Mouse (Mus musculus) right cerebral cortex, postnatal 25 days (tissue): ENCODE measurements around the gene Hmg20b.

Experiments used
- DNase-seq: peaks from one replicate; pipeline ENCODE4 v3.0.0; 2022

The Hmg20b gene

GRCm38 (mm10) chr10:81377793-81378552 is 27.7 kb upstream of the Hmg20b start, which contains the start of gene Fzr1:
Gene Fzr1, minus strand, starts transcription at chr10:81378516.
- DNase-seq, result no peak

GRCm38 (mm10) chr10:81377362-81377664 is 27.0 kb upstream of the Hmg20b start:
- DNase-seq, result no peak

- DNase-seq, result no peak
Measured at GRCm38 (mm10) chr10:81376561-81377361, 26.5 kb upstream of the Hmg20b start.

GRCm38 (mm10) chr10:81375322-81375721 is 25.0 kb upstream of the Hmg20b start:
- DNase-seq, result no peak

DNA sequence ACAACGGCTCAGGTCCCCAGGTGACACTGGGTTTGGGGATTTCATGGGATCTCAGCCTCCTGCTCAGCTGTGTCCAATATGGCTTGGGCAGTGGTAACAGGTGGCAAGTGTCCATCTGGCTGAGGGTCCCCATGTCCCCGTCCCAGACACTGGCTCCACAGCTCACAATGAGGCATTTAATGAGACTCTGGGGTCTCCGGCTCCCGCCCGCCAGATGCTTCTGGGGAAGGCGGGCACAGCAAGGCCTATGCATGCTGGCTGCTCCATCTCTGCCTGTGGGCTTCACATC is 16.9 kb upstream of the Hmg20b start:
- DNase-seq, result no peak

DNA sequence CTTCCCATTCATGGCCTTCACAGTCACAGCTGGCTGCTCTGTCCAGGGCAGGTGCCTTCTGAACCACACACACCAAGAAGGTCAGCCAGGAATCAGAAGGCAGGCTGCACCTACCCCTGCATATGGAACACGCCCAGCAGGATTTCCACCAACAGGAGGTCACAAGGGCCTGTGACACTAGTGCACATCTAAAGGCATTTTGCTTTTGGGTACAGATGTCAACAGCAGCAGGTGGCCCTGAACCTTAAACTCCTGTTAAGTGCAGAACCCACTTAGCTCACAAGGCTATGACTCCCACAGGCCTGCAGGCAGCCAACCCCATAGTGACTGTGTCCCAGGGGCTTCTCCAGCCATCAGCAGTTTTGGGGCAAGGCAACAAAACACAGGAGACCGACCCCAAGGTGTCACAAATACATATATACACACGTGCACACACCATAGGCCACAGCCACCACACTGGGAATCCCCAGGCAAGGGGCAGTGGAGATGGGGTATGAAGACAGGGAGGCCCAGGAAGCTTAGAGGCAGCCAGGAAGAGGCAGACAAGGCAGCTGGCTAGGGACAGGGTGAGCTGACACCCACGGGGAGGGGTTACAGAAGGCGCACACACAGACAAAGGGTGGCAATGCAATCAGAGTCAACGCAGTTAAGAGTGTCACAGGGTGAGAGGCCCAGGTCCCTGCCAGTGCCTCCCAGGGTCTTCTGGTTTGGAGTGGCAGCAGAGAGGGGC is 16.4 kb upstream of the Hmg20b start:
- DNase-seq, result no peak

- no peak for DNase-seq
Measured at GRCm38 (mm10) chr10:81365672-81366476, 15.6 kb upstream of the Hmg20b start, which contains the start of gene 4930404N11Rik. Gene 4930404N11Rik, minus strand, starts transcription at chr10:81365816.

DNA sequence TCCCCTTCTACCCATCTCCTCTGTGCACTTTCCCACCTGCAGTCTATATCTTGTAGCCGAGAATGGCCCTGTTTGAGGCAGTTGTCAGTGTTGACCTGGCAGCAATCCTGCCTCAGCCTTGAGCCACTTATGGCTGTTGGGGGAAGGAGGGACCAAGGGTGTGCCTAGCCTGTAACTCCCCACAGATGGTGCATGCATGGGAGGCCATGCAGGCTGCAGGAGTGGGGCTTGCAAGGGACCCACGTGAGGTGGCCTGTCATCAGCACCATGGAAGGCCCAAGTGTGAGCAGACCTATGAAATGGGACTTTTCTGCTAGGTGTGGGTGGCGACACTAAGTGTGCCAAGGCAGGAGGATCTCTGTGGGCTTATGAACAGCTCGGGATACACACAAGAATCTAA is 14.8 kb upstream of the Hmg20b start:
- peak; percentile 54 for DNase-seq

DNA sequence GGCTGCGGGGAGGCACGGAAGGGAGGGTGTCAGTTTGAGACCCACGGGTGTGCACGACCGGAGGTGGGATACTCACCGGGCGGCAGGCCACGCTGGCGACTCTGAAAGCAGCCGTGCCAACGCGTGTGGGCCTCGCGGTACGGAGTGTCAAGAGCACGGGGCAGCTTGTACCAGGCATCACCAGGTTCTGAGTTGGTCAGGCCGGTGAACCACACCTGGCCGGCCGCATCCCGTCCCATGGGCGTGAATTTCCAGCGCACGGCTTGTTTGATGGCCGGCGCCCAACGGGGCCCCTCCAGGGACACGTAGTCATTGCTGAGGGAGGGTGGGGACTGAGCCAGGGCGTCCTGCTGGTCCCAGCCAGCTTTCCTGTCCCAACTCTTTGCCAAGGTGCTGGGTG is 14.4 kb upstream of the Hmg20b start:
- no peak for DNase-seq

DNA sequence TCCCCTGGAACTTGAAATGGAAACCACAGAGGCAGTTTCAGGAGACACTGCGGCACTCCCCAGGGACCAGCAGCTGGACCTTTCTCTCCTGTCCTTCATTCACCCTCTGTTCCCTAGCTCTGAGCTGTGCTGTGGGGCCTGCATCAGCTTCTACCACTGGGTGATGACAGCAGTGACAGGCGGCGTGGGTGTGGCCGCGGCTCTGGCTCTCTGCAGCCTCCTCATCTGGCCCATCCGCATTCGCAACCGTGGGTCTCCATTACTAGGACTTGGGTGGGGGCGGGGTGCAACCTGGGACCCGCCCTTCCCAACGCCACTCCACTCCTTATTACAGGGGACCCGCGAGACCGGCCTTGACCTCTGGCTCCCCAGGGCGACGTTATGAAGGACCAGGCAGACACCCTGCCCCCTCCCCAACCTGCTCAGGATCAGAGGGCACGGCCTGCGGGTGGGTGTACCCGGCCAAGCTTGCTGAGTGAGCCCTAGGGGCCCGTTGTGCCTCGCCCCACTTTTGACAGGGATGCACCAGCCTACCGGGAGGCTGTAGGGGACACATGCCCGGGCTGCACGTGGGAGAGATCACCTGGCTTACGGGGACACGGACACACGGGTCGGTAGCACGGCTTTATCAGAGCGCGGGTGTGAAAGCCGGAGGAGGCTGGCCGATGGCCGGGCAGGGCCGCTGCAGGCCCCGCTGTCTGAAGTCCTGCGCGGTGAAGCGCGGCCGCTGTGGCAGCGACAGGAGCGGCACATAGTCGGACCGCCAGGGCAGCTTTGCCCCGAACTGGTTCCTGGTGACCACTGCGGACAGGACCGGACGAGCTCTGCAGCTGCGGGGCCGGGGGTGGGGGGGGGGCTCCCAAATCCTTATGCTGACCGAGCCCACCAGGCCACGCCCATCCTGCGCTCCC is 13.4 kb upstream of the Hmg20b start:
- no peak for DNase-seq

DNA sequence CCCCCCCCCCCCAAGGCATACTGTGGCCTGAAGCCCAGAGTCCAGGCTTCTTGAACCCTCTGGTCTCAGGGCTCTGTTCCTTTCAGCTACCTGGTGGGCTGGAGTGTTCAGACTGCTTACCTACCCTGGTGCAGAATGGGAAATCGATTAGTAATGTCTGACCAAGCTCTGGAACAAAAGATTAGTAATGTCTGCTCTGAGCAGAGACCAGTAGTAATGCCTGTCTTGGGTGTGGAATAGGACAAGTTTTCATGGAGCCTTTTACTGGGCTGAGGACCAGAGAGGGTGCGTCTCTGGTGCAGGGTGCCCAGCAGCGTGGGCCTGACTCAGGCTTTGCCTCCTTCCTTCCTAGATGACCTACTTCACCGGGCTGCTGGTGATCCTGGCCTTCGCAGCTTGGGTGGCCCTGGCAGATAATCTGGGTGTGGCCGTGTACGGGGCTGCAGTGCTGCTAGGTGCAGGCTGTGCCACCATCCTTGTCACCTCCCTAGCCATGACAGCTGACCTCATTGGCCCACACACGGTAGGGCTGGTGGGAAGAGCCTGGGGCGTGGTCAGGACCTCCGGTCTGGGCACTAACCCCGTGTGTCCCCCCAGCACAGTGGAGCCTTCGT is 12.2 kb upstream of the Hmg20b start:
- no peak for DNase-seq

DNA sequence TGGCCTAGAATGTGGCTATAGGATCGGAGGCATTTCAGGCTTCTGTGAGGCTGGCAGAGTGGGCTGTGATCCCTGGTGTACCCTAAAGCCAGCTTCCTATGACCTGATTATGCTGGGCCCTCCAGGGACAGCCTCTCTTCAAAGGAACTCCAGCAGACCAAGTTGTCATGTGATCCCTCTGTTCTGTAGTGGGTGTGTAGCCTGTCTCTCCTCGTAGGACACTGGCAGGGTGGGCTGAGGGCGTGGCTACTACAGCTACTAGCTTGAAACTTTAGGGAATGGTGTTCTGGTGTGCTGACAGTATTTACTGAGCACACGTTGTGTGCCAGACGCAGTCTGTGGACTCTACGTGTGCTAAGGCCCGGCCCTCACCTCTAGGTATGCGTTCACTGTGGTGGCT is 10.4 kb upstream of the Hmg20b start:
- DNase-seq, result no peak

GRCm38 (mm10) chr10:81358841-81359240 is 8.6 kb upstream of the Hmg20b start:
- no peak for DNase-seq

GRCm38 (mm10) chr10:81358209-81358608 is 7.9 kb upstream of the Hmg20b start:
- no peak for DNase-seq

GRCm38 (mm10) chr10:81356991-81357844 is 6.9 kb upstream of the Hmg20b start, which contains the start of gene Mfsd12:
Gene Mfsd12, plus strand, starts transcription at chr10:81357491.
- peak; percentile 93 for DNase-seq

DNA sequence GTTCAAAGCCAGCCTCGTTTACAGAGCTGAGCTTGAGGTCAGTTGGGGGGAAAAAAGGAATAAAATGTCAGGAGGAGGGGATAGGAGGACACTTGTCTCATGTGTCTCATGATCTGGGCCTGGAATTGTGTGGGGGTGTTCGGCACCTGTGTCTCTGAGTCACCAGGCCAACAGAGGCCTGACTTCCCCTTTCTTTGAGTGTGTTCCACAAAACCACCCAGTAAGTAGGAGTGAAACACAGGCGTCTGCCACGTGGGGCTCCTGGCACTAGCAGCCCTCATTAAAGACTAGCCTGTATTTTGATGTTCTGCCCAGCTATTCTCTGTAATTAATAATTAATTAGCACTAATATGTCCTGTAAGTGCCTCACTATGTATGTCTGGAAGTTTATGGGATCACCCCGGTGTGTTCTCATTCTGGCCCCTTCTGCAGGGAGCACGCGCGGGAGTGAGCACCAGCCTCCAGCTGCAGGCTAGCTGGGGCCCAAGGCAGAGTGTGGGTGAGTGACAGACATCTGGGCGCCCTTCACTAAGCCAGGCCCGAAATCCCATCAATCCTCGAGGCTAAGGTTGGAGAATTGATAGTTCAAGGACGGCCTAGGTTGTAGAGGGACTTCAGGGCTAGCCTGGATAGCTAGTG is 6.2 kb upstream of the Hmg20b start:
- DNase-seq, result no peak

DNA sequence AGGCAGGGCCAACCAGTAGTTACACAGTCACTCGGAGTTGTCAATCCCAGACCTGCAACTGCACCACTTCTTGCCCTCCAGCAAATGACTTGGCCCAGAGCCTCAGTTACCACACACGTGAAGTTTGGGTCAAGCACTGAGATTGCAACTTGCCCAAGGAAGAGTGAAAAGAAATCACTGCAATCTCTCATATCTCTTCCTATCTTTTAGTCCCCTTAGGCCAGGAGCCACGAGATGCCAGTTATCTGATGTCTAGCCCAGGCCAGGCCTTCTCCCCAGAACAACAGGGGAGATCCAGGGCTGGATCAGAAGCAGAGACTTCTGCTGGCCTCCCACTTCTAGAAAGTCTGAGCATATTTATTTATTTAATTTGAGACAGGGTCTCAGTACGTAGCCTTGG is 5.3 kb upstream of the Hmg20b start:
- DNase-seq, result no peak

DNA sequence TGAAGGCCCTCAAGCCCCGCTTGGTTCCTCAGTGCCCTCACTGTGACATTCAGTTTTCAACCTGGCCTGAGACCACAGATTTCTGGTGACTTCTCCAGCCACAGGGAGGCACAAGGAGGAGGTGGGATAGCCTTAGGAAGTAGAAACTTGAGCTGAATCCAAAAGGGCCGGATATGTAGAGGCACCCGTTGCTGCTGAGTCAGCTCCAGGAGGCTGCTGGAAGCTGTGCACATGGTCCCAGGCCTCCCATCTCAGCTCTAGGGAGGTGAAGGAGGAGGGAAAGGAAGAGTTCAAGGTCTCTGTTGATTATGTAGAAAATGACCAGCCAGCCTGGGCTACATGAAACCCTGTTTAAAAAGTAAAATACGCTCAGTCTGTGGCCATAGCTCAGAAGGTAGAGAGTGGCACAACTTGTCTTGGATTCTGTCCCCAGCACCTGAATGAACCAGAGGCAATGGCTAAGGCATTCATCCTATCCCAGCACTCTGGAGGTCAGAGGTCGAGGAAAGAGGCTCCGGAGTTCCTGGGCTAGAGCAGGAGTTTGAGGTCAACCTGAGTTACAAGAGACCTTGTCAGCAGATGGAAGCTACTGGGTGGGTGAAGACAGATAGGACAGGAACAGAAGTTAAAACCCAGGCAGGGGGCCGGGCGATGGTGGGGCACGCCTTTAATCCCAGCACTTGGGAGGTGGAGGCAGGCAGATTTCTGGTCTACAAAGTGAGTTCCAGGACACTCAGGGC is 4.6 kb upstream of the Hmg20b start:
- DNase-seq, result no peak

- DNase-seq, result no peak
Measured at GRCm38 (mm10) chr10:81351678-81352291, 1.5 kb upstream of the Hmg20b start.
